Mouse (Mus musculus) bone marrow, adult 2 months (tissue): ENCODE data around the gene Mrpl51.

Experiments used
- CTCF ChIP-seq: fragments of 200-500 bp; IDR thresholded peaks from 2 replicates; pipeline ENCODE4 v1.5.1; 2011; ENCODE audit warnings: low read length, control low read depth; ENCODE audit not compliant: control insufficient read depth, insufficient read depth
- POLR2A ChIP-seq: fragments of 200-500 bp; IDR thresholded peaks from 2 replicates; pipeline ENCODE4 v1.6.1; 2011; ENCODE audit warnings: low read depth, mild to moderate bottlenecking, control low read depth, low read length, borderline replicate concordance; ENCODE audit not compliant: control insufficient read depth

DNA sequence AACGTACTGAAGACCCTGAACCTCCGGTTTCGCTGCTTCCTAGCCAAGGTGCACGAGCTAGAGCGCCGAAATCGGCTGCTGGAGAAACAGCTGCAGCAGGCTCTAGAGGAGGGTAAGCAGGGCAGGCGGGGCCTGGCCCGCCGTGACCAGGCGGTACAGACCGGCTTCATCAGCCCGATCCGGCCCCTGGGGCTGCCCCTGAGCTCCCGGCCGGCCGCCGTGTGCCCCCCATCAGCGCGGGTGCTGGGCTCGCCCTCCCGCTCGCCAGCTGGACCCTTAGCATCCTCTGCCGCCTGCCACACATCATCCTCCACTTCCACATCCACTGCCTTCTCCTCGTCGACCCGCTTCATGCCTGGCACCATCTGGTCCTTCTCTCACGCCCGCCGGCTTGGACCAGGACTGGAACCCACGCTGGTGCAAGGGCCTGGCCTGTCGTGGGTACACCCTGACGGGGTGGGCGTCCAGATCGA, 46.1 kb upstream of the Mrpl51 start:
- TF ChIP-seq CTCF (no peak), POLR2A (peak; percentile 11; the same call in 1 of the 2 replicates)
